Mouse (Mus musculus): ENCODE results near the gene 4930522L14Rik.
"Not testable (repeated sequence)": the region's sequence is repeated elsewhere in the genome, so short reads cannot be mapped to it uniquely, and the experiment has no call there.

Gene 4930522L14Rik

DNA sequence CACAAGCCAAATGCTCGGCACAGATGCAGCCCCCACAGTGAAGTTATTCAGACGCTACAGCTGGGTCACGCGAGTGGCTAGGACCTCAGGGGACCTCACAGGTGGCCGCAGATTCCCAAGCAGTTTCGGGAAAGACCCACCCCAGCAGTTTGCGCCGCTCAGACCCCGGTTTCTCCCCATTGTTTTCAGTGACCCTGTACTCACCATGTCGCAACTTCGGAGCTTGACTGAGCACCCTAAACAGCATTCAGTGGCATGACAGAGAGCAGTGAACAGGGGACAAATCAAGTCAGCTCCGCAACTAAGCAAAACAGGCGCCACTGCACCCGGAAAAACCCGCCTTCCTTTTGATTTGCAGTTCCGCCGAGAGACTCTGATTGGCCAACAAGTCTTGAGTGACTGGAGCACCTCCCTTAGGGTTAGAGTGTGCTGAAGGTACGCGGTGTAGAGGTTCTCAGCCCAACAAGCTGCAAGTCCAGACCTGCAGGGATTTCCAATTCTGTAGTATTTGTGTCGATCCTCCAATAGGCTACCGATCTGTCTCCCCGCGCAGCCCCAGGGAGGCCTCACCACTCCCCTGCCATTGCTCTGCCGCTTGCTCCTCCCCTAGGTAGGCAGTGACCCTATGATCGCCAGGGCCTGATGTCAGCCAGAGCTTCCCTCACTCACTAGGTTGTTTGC lies at the start of gene 4930522L14Rik:
TSS of gene 4930522L14Rik (minus strand) at position 496 of the 681 bp plus-strand sequence.
- DNase-seq (ENCODE audit: low read depth, low spot score): peak; percentile 2

DNA sequence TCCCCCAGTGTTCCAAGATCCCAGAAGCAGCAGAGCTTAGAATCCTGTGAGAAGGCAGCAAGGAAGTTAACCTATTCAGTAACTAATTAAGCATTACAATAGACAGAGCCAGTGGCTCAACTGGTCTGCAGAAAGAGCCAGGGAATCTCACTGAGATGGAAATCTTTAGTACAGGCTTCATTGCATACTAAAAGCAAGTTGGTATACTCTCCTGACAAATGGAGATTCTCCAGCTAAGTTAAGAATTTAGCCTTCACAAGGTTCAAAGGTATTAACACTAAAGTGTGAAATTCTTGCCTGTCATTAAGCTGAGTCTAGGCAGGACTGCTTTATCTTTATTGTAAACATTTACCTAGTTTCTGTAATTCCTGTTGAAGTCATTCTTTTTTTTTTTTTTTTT lies 49.8 kb upstream of the 4930522L14Rik start:
- not testable (repeated sequence) for DNase-seq (ENCODE audit: low read depth, low spot score)

DNA sequence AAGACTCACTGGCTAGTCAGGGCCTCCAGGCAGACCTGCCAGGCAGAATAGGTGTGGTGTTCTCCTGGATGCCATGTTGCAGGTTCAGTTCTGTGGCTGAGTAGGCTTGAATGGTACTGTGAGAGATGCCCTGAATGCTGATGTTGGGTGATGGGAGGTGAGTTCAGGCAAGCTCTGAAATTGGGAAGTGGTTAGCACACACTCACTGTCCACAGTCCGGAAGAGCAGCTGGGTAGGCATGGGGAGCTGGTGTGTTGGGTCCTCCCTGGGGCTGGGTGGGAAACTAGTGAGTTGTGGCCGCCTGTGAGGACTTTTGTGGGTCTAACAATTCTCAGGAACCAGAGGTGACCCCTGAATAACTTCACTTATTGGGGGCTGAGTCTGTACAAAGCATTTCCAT lies 48.3 kb upstream of the 4930522L14Rik start:
- DNase-seq (ENCODE audit: low read depth, low spot score): not testable (repeated sequence)

DNA sequence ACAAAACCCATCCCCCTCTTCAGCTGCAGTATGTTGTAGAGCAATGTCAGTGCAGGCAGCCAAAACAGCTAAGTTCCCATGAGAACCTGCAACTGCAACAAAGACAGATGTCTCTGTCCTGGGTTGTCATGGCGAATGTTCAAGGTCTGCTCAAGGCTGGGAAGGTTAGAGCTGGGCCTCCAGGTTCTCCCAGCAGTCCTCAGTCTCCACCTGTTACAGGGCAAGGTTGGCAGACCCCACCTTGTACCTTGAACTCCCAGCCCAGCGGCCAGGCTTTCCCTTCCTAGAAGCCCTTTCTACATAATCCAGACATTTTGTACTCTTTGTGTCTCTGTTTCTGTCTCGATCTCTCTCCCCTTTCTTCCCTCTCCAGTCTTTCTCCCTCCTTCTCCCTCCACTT lies 45.3 kb upstream of the 4930522L14Rik start:
- DNase-seq (ENCODE audit: low read depth, low spot score): not testable (repeated sequence)

DNA sequence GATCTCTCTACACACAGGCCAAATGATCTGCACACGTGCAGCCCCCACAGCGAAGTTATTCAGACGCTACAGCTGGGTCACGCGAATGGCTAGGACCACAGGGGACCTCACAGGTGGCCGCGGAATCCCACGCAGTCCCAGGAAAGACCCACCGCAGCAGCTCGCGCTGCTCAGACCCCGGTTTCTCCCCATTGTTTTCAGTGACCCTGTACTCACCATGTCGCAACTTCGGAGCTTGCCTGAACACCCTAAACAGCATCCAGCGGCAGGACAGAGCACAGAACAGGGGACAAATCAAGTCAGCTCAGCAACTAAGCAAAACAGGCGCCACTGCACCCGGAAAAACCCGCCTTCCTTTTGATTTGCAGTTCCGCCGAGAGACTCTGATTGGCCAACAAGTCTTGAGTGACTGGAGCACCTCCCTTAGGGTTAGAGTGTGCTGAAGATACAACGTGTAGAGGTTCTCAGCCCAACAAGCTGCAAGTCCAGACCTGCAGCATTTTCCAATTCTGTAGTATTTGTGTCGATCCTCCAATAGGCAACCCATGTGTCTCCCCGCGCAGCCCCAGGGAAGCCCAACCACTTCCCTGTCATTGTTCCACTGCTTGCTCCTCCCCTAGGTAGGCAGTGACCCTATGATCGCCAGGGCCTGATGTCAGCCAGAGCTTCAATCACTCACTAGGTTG lies 44.4 kb upstream of the 4930522L14Rik start:
- DNase-seq (ENCODE audit: low read depth, low spot score): peak; percentile 8

DNA sequence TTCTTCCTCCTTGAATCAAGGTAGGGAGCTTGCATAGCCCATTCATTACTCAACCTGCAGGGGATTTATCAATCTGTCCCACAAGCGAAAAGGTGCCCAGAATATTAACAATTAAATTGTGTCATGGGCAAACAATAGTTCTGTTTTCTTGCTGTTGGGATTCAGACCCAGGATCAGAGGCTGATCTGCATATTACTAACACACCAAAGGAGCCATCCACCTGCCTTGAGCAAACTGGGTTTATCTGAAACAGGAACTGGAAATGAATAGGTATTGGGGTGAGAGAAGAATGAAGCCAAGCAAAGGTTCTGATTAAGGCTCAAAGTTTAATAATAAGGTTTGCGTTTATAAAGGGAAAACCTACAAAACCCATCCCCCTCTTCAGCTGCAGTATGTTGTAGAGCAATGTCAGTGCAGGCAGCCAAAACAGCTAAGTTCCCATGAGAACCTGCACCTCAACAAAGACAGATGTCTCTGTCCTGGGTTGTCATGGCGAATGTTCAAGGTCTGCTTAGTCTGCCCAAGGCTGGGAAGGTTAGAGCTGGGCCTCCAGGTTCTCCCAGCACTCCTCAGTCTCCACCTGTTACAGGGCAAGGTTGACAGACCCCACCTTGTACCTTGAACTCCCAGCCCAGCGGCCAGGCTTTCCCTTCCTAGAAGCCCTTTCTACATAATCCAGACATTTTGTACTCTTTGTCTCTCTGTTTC lies 541 bp upstream of the 4930522L14Rik start:
- not testable (repeated sequence) for DNase-seq (ENCODE audit: low read depth, low spot score)

DNA sequence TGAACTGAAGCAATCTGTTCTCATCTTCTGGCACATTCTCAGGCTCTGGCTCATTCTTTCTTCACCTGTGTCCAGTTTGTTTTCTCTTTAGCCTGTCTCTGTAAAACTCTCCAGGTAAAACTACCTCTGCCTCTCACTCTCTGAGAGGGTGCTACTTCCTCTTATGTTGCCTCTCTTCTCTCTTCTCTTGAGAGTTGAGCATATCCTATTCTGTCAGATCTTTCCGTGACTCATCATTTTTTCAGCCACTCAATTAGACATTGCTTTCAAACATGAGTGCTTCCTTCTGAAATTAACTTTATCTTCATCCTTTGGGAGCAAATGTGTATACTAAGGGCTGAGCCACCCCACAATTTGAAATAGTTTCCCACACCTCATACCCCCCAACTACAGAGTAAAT lies 6.6 kb downstream of the 4930522L14Rik start:
- DNase-seq (ENCODE audit: low read depth, low spot score): not testable (repeated sequence)

DNA sequence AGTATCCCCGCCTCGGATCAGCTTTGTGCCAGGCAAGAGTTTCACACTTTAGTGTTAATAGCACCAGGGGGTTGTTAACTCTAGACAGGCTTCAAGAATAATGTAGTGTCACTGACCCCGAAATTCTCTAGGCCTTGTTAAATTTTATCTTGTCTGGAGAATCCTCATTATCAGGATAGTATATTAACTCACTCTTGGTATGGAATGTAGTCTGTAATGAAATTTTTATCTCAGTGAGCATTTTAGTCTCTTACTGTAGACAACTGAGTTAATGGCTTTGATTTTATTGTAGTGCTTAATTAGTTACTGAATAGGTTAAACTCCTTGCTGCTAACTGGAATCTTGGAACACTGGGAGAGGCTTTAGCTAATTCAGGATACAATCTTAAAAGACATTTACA lies 34.3 kb downstream of the 4930522L14Rik start:
- not testable (repeated sequence) for DNase-seq (ENCODE audit: low read depth, low spot score)

DNA sequence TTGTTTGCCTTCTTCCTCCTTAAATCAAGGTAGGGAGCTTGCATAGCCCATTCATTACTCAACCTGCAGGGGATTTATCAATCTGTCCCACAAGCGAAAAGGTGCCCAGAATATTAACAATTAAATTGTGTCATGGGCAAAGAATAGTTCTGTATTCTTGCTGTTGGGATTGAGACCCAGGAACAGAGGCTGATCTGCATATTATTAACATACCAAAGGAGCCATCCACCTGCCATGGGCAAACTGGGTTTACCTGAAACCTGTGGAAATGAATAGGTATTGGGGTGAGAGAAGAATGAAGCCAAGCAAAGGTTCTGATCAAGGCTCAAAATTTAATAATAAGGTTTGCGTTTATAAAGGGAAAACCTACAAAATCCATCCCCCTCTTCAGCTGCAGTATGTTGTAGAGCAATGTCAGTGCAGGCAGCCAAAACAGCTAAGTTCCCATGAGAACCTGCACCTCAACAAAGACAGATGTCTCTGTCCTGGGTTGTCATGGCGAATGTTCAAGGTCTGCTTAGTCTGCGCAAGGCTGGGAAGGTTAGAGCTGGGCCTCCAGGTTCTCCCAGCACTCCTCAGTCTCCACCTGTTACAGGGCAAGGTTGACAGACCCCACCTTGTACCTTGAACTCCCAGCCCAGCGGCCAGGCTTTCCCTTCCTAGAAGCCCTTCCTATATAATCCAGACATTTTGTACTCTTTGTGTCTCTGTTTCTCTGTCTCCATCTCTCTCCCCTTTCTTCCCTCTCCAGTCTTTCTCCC lies 60.3 kb downstream of the 4930522L14Rik start:
- DNase-seq (ENCODE audit: low read depth, low spot score): not testable (repeated sequence)

DNA sequence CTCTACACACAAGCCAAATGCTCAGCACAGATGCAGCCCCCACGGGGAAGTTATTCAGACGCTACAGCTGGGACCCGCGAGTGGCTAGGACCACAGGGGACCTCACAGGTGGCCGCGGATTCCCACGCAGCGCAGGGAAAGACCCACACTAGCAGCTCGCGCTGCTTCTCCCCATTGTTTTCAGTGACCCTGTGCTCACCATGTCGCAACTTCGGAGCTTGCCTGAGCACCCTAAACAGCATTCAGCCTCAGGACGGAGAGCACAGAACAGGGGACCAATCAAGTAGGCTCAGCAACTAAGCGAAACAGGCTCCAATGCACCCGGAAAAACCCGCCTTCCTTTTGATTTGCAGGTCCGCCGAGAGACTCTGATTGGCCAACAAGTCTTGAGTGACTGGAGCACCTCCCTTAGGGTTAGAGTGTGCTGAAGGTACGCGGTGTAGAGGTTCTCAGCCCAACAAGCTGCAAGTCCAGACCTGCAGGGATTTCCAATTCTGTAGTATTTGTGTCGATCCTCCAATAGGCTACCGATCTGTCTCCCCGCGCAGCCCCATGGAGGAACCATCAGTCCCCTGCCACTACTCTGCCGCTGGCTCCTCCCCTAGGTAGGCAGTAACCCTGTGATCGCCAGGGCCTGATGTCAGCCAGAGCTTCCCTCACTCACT lies 61.0 kb downstream of the 4930522L14Rik start, which contains the start of gene 5430403G16Rik:
TSS of gene 5430403G16Rik (minus strand) at position 505 of the 665 bp plus-strand sequence.
- peak; percentile 57 for DNase-seq (ENCODE audit: low read depth, low spot score)
